Mouse (Mus musculus) cerebellum, postnatal 4 days (tissue): ENCODE measurements around the gene Adat1.
"Not testable (repeated sequence)": the region's sequence is repeated elsewhere in the genome, so short reads cannot be mapped to it uniquely, and the experiment has no call there.

Experiments used
- DNase-seq, 2 experiments: peaks; one replicate each; pipeline ENCODE4 v3.0.0; 2022; ENCODE audit warnings: low spot score in 2 of 2, mixed read lengths in 1 of 2

The Adat1 gene

GRCm38 (mm10) chr8:111938076-111938985 lies 53.8 kb downstream of the Adat1 start:
- DNase-seq, result not testable (repeated sequence)

- no peak for DNase-seq
These were observed 54.9 kb downstream of the Adat1 start for GRCm38 (mm10) chr8:111937184-111937583.

GRCm38 (mm10) chr8:111934201-111934600 lies 57.9 kb downstream of the Adat1 start:
- DNase-seq, result no peak

GRCm38 (mm10) chr8:111933348-111934076 lies 58.6 kb downstream of the Adat1 start, which contains the start of gene Tmem231:
Gene Tmem231, minus strand, starts transcription at chr8:111933881.
- DNase-seq, result peak; percentile 71 to 89

DNA sequence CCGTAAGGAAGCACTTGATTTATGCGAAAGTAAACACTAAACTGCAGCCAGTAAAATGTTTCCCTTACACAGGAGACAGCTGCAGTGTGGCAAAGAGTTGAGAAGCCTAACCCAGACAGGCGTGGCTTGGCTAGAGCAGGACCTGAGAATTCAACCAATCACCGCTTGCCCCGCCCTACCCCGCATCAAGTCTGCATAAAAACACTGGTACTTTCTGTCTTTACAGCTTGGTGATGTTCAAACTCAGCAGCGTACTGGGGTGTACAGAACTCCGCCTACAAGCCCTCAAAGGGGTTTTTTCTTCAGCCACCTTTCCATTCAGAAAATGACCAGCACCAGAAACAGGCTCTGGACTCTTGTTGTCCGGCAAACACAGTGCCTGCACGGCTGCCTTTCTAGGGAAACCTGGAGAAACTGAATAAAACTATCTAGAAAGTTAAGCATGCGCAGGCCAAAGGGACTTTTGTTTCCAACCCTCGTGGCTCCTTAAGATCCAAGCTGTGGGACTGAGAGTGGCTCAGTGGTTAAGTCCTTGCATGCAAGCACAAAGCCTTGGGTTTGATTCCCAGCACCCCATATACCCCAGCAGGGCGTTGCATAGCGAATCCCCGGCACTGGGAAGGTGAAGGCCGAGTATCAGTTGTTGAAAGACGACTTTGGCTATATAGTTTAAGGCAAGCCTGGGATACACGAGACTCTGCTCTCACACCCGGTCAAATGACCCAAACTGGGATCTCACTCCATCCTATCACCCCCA lies 59.3 kb downstream of the Adat1 start:
- peak in 1 of 2 experiments; percentile 34 for DNase-seq

DNA sequence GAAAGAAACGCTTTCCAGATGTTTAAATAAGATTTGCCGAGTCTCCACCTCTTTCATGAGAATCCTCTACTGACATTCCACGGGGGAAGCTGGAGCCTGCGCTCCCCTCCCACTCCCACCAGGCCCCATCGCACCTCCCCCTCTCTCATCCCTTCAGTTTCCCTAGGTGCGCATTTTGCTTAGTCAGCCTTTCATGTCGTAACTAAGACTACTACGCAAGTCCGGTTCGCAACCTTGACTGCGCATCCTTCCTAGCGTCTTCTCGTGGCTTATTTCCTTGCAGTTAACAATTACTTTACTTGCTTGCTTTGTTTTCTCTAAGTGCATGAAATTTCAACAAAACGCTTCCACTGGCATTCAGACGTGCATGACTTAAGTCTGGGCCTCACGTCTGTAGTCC lies 60.4 kb downstream of the Adat1 start:
- DNase-seq, result no peak

- DNase-seq, result no peak
These were observed 62.3 kb downstream of the Adat1 start for GRCm38 (mm10) chr8:111929648-111930344.

GRCm38 (mm10) chr8:111924976-111925375 lies 67.1 kb downstream of the Adat1 start:
- DNase-seq, result no peak

- peak in 1 of 2 experiments; percentile 60 for DNase-seq
These were observed 68.7 kb downstream of the Adat1 start for GRCm38 (mm10) chr8:111923383-111923804.

- DNase-seq, result no peak
These were observed 71.1 kb downstream of the Adat1 start for GRCm38 (mm10) chr8:111920971-111921370.

DNA sequence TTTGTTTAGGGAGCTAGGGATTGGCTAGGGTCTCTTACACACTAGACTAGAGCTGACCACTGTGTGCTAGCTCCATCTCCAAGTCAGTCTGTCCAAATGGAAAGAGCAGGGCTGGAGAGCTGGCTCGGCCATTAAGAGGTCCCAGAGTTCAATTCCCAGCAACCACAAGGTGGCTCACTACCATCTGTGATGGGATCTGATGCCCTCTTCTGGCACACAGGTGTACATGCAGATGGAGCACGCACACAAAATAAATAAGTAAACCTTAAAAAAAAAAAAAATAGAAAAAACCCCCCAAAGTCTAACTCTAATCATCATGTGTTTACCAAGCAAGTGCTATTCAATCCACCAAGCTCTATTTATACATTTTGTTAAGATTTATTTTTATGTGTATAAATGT lies 72.4 kb downstream of the Adat1 start:
- DNase-seq, result no peak
